ENCODE assay signal across 8 mouse cellular contexts in the genomic region with DNA sequence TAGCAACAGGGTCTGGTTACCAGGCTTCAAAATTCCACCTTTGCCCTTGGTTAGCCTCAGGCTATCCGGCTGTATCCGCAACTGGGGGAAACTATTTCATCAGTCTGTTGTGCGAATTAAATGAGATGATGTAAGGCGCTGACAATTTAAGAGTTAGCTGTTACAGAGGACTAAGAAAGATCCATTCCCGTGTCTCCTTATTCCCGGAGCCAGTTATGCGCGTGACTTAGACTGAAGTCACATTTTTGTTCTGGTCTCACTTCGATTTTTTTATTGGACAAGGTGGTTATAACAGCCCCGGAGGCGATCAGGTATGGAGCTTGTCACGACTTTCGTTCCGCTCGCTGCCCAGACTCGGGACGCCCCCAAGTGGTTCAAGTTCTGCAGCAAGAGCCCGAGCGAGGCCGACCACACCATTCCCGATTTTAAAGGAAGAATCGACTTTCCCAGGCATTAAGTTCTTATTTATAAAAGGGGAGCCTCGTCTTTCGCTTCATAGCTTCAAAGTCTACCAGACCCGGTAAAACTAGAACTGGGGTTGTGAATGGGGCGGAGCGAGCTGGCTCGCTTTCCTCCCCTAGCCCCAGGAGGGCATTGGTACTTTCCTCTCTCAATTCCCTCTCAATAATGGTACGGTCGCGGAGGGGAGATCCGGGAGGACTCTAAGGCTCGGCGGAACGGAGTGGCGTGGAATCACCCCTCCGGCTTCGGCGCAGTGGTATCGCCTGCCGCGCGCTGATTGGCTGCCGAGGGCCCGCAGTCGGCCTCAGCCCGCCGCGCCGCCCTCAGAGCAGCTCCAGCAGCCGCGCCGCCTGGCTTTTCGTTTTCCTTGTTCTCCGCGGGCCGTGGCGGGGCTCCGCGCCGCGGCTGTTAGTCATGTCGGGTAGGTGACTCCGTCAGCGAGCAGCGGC. TPM values are rescaled to one million over a fixed set of nuclear protein-coding genes. Genes with fewer than 3 reads are reported as not detected.
A peak's percentile ranks its signal among the peaks of the same experiment; 100 is the strongest.
DNase-seq lines count a peak whose midpoint lies in the region; ATAC-seq lines count a peak whose summit lies in the region.

A gene (plus strand): TSS at position 763 of the 911 bp plus-strand sequence.

- H3K79me2 ChIP-seq in macrophage (ENCODE audit: inconsistent target) = peaks cover 44% of the 10 kb centered on the region

- H3K36me3 ChIP-seq in hindbrain, embryonic 16.5 days (ENCODE audit: control insufficient read depth, insufficient read depth, low read length) = 0 out of 2 replicates have a peak, but pooled peaks cover 3% of the 10 kb centered on the region
- H3K36me3 ChIP-seq in macrophage (ENCODE audit: inconsistent target) = 0 out of 2 replicates have a peak, but pooled peaks cover 8% of the 10 kb centered on the region

- H3K27ac ChIP-seq in hindbrain, embryonic 16.5 days (ENCODE audit: low read depth, low read length) = peak within 1 kb of the TSS; percentile 99
- peak within 1 kb of the TSS; percentile 93 for H3K27ac ChIP-seq in macrophage

- H3K27me3 ChIP-seq in hindbrain, embryonic 16.5 days (replicated peaks; ENCODE audit: control insufficient read depth, insufficient read depth, low read length) = no peaks in the 10 kb centered on the region; the same call in 1 of the 2 replicates

- peak within 1 kb of the TSS; percentile 88 for H3K4me2 ChIP-seq in hindbrain, embryonic 16.5 days (ENCODE audit: low read length)

- peak within 1 kb of the TSS; percentile 88 for H3K4me3 ChIP-seq in hindbrain, embryonic 16.5 days (ENCODE audit: low read length)
- H3K4me3 ChIP-seq in macrophage (ENCODE audit: inconsistent target) = peak within 1 kb of the TSS; percentile 83

- ATAC-seq in hindbrain, embryonic 16.5 days = peak; percentile 99

- WGBS in hindbrain, embryonic 16.5 days = under 1% methylated on average over 64 of the region's 66 CpGs
- under 1% methylated on average over 65 of the region's 66 CpGs for WGBS in macrophage (ENCODE audit: missing documents)

- peaks cover 20% of the 10 kb centered on the region for H3K4me1 ChIP-seq in hindbrain, embryonic 16.5 days (ENCODE audit: control insufficient read depth, insufficient read depth, low read depth, low read length)

- no peaks in the 10 kb centered on the region for H3K9me3 ChIP-seq in hindbrain, embryonic 16.5 days (ENCODE audit: control insufficient read depth, low read length)

- peak within 1 kb of the TSS; percentile 95 for H3K9ac ChIP-seq in hindbrain, embryonic 16.5 days (ENCODE audit: low read depth, low read length)

- peak; percentile 100 for DNase-seq in WW6 (ENCODE audit: low read depth, low spot score)
- DNase-seq in cerebellum, postnatal 4 days (ENCODE audit: low spot score in 2 of 2) = peak; percentile 97 to 99
- peak; percentile 98 for DNase-seq in gastrocnemius, adult 18-20 months (ENCODE audit: low spot score)
- DNase-seq in left cerebral cortex, adult 18-20 months (ENCODE audit: low spot score in 2 of 2) = peak; percentile 99
- DNase-seq in right cerebral cortex, adult 18-20 months = peak; percentile 99
- DNase-seq in urinary bladder, postnatal 10 days (ENCODE audit: low spot score) = peak; percentile 93

RNA-seq across cellular contexts. Expression of the gene that starts here (rescaled TPM):
- total RNA-seq in gastrocnemius, adult 18-20 months (2021) = 10 to 100 TPM; 18.6 to 21.3 TPM
- polyA plus RNA-seq in hindbrain, embryonic 16.5 days (2015; fragmentation: Nextera tagmentation; extraction: Ambion mirVana) = 7.3 and 9.4 TPM in 2 replicates
- 10 to 100 TPM; 56.2 to 60.3 TPM for total RNA-seq in left cerebral cortex, adult 18-20 months (2021)
- 100 to 1,000 TPM; 149 to 380 (median 244) TPM for total RNA-seq in macrophage (2018; cell fraction: chromatin; rRNA removed)
- 10 to 100 TPM; 28.5 to 47.1 (median 34.6) TPM for total RNA-seq in macrophage (2018; cell fraction: cytosol; rRNA removed)
- total RNA-seq in macrophage (2018; cell fraction: nucleus; rRNA removed) = 100 to 1,000 TPM in 24 of 26 experiments, 10 to 100 TPM in 2; 90.4 to 230 (median 154) TPM
- polyA plus RNA-seq in macrophage (2018) = 57.5 to 132 TPM (median 64.8 TPM) in 3 replicates

Comparison
In these comparisons a context has a peak if more than half of its experiments do, and no peak if none do; other contexts are left out.
1. Peak in every context shown above with its lines: DNase-seq, ATAC-seq, H3K4me3 ChIP-seq and H3K27ac ChIP-seq.